Mouse (Mus musculus) small intestine, adult 2 months (tissue): ENCODE measurements around the gene Cyld. TPM values are rescaled to one million over a fixed set of nuclear protein-coding genes. Genes with fewer than 3 reads are reported as not detected.

Experiments used
- H3K27ac ChIP-seq: fragments of 200-500 bp; 2 replicates; pipeline ENCODE4 v1.5.1; 2012; ENCODE audit warnings: low read depth, low read length, control low read depth, inconsistent platforms; ENCODE audit not compliant: insufficient read depth
- H3K27me3 ChIP-seq: fragments of 200-500 bp; 2 replicates; pipeline ENCODE4 v1.6.1; 2012; ENCODE audit warnings: mild to moderate bottlenecking, moderate library complexity, low read length, inconsistent platforms; ENCODE audit not compliant: control insufficient read depth, insufficient read depth
- H3K36me3 ChIP-seq: fragments of 200-500 bp; 2 replicates; pipeline ENCODE4 v1.6.1; 2012; ENCODE audit warnings: mild to moderate bottlenecking, low read length, control low read depth, inconsistent platforms; ENCODE audit not compliant: control insufficient read depth, insufficient read depth
- H3K4me1 ChIP-seq: fragments of 200-500 bp; 2 replicates; pipeline ENCODE4 v1.6.1; 2012; ENCODE audit warnings: low read length, inconsistent platforms, mixed read lengths; ENCODE audit not compliant: control insufficient read depth, insufficient read depth, insufficient read length
- H3K4me3 ChIP-seq: fragments of 200-500 bp; 2 replicates; pipeline ENCODE4 v1.5.1; 2012; ENCODE audit warnings: low read depth, mild to moderate bottlenecking, control low read depth, inconsistent platforms, low read length, moderate library complexity
- CTCF ChIP-seq: fragments of 200-500 bp; IDR thresholded peaks from 2 replicates; pipeline ENCODE4 v1.5.1; 2012; ENCODE audit warnings: low read depth, mild to moderate bottlenecking, control low read depth, inconsistent platforms, low read length, moderate library complexity, mixed read lengths; ENCODE audit not compliant: insufficient replicate concordance, insufficient read length; ENCODE audit errors: extremely low read depth
- POLR2A ChIP-seq: fragments of 200-500 bp; IDR thresholded peaks from 2 replicates; pipeline ENCODE4 v1.6.1; 2012; ENCODE audit warnings: low read depth, mild to moderate bottlenecking, control low read depth, inconsistent platforms, low read length, moderate library complexity
- WGBS: fragments of 180-500 bp; shearing (Covaris S2); methylation state at CpG from one replicate; pipeline ENCODE4 v1.1.7; 2018; 5-methylcytosine and 5-hydroxymethylcytosine counted together
- polyA plus RNA-seq: library from polyadenylated mRNA; depleted of rRNA; stranded (reverse); fragments of >200 nt; gene quantifications from 2 replicates; pipeline ENCODE4 v1.2.3, GENCODE M21; 2012

Gene Cyld
- polyA plus RNA-seq, 1 experiment: 4.7 TPM

DNA sequence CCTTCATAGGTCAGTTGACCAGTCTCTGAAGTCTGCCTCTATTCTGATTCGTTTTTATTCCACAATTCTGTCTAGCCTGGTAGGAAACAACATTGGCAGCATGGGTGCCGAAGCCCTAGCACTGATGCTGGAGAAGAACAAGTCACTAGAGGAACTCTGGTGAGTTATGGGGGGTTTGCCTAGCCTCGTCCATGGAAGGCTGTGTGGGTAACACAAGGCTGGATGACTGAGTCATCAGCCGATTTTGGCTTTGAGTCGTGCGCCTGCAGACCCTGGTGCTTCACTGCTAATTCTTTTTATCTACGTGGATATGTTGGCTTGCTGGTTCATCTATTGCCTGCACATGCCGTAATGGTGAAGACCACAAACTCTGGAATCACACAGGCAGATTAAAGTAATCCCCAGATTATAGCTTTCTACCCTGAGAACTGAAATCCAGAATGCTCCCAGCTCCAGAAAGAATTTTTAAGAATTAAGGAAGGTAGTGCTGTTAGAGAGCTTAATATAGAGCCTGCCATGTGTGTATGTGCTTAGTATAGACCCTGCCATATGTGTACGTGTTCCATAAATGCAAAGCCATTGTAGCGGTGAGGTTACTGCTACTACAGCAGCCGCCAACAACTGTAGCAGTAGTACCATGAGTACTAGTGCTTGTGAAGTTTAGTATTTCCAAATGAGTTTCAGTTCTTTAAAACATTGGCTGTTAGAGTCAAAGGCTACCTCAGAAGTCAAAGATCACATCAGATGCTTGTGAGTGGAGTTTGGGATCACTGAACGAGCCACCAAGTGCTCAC, 21.3 kb upstream of the Cyld start:
- no peak overlapping the region for H3K27ac ChIP-seq
- no peak for TF ChIP-seq POLR2A
- TF ChIP-seq CTCF: no peak
- H3K4me1 ChIP-seq: peaks cover 3% of the 10 kb centered on the region; the same call in 1 of the 2 replicates
- H3K4me3 ChIP-seq: no peak overlapping the region
- 92% methylated on average over 12 of the region's 12 CpGs for WGBS
- H3K36me3 ChIP-seq: no peaks in the 10 kb centered on the region; the same call in 1 of the 2 replicates
- H3K27me3 ChIP-seq: no peaks in the 10 kb centered on the region

DNA sequence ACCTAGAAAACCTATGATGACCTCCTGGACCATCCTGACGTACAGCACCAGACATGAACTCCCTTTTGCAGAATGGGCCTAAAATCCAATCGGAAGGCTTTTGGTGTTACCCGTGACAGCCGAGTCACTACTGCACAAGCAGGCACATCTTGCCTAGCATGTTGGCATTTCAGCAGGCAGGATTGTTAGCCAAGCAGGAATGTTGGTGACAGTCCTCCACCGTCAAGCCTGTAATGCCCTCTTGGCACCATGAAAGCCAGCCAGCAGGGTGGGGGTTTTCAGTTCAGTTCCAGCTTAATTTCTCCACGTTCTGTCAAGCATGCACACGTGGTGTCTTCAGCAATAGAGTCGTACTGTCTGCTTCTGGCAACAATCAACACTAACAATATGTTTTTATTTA, 19.8 kb upstream of the Cyld start:
- peaks cover 3% of the 10 kb centered on the region; the same call in 1 of the 2 replicates for H3K4me1 ChIP-seq
- TF ChIP-seq POLR2A: no peak
- no peak for TF ChIP-seq CTCF
- no peak overlapping the region for H3K4me3 ChIP-seq
- no peaks in the 10 kb centered on the region for H3K27me3 ChIP-seq
- no peak overlapping the region for H3K27ac ChIP-seq
- 90% methylated on average over 8 of the region's 8 CpGs for WGBS
- no peaks in the 10 kb centered on the region; the same call in 1 of the 2 replicates for H3K36me3 ChIP-seq

DNA sequence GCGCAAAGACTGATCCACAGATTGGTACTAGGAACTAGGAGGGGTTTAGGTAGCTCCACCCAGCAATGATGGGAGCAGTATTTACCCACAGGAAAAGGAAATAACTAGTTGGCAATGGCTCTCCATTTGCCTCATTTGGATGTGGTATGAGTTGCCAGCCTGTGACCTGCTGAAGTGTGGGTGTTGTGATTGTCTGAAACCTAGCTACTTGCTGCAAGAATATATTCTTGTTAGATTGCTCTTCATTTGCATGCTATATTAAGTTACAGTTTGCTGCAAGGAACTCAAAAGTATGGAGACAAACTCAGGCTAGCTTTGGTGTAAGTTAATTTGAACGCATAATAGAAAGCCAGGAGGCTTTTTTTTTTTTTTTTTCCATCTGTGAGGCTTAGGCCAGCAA, 16.3 kb upstream of the Cyld start:
- WGBS: 92% methylated on average over 2 of the region's 2 CpGs
- no peak for TF ChIP-seq POLR2A
- TF ChIP-seq CTCF: no peak
- Histone ChIP-seq H3K27me3 (no peaks in the 10 kb centered on the region), H3K4me1 (peaks cover 6% of the 10 kb centered on the region; the same call in 1 of the 2 replicates), H3K4me3 (no peak overlapping the region), H3K36me3 (no peaks in the 10 kb centered on the region; the same call in 1 of the 2 replicates), H3K27ac (no peak overlapping the region)

DNA sequence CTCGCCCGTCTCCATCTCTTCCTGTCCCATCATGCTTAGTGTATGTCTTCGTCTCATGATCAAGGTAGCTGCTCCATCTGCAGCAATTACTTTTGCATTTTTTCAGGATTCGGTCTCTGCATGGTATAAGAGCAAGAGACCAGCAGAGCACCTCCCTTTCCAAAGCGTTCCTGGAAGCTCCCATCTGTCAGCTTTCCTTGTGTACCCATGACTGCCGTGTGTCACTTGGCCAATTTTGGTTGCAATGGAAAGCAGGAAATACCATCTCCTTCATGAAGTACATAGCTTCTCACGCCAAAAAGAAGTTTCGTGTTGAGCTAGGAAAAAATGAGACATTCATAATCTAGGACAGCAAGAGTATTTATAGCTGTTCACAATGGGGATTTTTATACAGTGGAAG, 15.8 kb upstream of the Cyld start:
- Histone ChIP-seq H3K4me1 (peaks cover 6% of the 10 kb centered on the region; the same call in 1 of the 2 replicates), H3K27ac (no peak overlapping the region), H3K27me3 (no peaks in the 10 kb centered on the region), H3K4me3 (no peak overlapping the region), H3K36me3 (no peaks in the 10 kb centered on the region; the same call in 1 of the 2 replicates)
- 84% methylated on average over 8 of the region's 8 CpGs for WGBS
- TF ChIP-seq POLR2A: no peak
- TF ChIP-seq CTCF: no peak

DNA sequence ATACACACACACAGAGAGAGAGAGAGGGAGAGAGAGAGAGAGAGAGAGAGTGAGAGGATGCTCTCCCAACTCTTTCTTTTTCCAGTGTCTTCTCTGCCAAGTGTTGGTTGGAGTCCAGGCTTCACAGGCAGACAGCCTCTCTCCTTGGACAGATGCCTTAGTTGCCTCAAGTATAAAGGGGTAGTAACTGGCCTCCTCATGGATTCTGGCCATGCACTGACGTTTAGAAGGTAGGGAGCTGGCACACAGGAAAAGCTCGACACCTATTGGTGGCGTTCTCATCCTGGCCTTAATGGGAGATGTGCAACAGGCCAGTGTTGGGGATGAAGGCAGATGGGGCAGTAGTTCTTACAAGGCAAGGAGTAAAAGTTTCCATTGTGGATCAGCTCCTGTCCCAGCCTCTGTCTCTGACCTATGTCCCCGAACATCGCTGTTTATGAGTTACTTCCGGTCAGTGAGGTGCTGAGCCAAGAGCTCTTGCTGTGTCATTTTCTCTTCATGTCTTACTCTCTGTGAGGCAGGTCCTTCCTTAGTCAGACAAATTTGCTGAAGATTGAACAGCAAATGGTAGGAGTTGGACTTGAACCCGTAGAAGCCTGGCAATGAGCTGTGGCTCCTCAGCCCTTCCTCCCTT, 13.1 kb upstream of the Cyld start:
- H3K36me3 ChIP-seq: no peaks in the 10 kb centered on the region; the same call in 1 of the 2 replicates
- H3K4me1 ChIP-seq: peaks cover 6% of the 10 kb centered on the region; the same call in 1 of the 2 replicates
- TF ChIP-seq POLR2A (no peak), CTCF (no peak)
- H3K27me3 ChIP-seq: no peaks in the 10 kb centered on the region
- no peak overlapping the region for H3K4me3 ChIP-seq
- 0 out of 2 replicates have a peak overlapping the region, but pooled peaks have one; percentile 12 for H3K27ac ChIP-seq
- 86% methylated on average over 7 of the region's 7 CpGs for WGBS

DNA sequence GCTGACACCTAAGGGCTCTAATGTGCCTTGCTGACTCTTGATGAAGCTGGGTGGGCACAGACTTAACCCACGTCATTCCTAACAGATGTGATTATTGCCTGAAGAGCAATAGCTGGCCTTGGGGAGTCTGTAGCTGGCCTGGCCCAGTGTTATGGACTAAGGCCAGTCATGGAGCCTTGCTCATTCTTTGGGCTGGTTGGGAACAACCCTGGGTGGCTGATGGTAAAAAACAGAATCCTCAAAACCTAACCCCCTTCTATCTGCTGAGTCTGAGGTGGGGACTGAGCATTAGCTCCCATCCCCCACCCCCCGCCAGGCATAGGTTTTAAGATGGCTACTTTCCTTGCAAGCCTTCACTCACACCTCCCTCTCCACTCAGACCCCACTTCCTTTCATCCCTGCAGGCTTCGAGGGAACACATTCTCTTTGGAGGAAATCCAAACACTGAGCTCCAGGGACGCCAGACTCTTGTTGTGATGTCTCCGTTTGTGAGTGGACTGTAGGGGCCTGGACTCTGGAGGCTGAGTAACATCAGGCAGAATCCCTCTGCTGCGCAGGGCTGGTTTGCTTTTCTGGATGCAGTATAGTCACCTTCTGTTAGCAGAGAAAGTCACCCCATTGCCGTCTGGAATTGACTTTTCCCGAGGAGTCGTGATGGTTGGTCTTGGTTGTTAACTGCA, 10.5 kb upstream of the Cyld start:
- Histone ChIP-seq H3K4me1 (peaks cover 6% of the 10 kb centered on the region; the same call in 1 of the 2 replicates), H3K36me3 (no peaks in the 10 kb centered on the region), H3K4me3 (no peak overlapping the region), H3K27me3 (no peaks in the 10 kb centered on the region), H3K27ac (peak overlapping the region; percentile 50)
- WGBS: 71% methylated on average over 9 of the region's 9 CpGs
- no peak for TF ChIP-seq POLR2A
- no peak for TF ChIP-seq CTCF
